Mouse (Mus musculus): ENCODE data around the gene Cux1. TPM values are rescaled to one million over a fixed set of nuclear protein-coding genes. Genes with fewer than 3 reads are reported as not detected.

Cux1 gene
- polyA plus RNA-seq, 1 experiment from 2014 or later = 106 TPM

Small RNAs within 50 kb of the gene (microRNA-seq; reads per million reads assigned to microRNA genes)
- not detected for gene Mir721

Other genes with a start within 250 kb of the Cux1 start
- gene Myl10, start 125.7 kb upstream of the Cux1 start, polyA plus RNA-seq (2015; fragmentation: Nextera tagmentation; extraction: Ambion mirVana) = not detected in 2 replicates

All from hindbrain, embryonic 13.5 days (tissue).